Mouse (Mus musculus): ENCODE results near the gene Foxn2.

GRCm38 (mm10) chr17:88440285-88441000, at the start of gene Foxn2:
- no peak for TF ChIP-seq GATA1 (IDR thresholded peaks at IDR 0.05; ENCODE audit: borderline replicate concordance, low read length)
- no peak for TF ChIP-seq FLI1 (IDR thresholded peaks at IDR 0.05; ENCODE audit: low read length)

Measured in megakaryocyte, embryonic 14.5 days (primary cell).